Mouse (Mus musculus): Measurements from ENCODE around the gene Mfap3. TPM values are rescaled to one million over a fixed set of nuclear protein-coding genes. Genes with fewer than 3 reads are reported as not detected.

Mfap3 gene
- 10 to 100 TPM in 23 of 26 experiments, 1 to 10 TPM in 3; 6.9 to 79.5 (median 32.0) TPM for total RNA-seq (2018; cell fraction: chromatin; rRNA removed)
- total RNA-seq (2018; cell fraction: cytosol; rRNA removed): 10 to 100 TPM; 20.4 to 45.9 (median 33.3) TPM
- 10 to 100 TPM; 25.6 to 96.6 (median 51.5) TPM for total RNA-seq (2018; cell fraction: nucleus; rRNA removed)
- polyA plus RNA-seq (2018): 29.1 to 35.4 TPM (median 29.8 TPM) in 3 replicates

- H3K4me3 ChIP-seq (ENCODE audit: inconsistent target): peak within 1 kb of the TSS; percentile 95
- peak within 1 kb of the TSS; percentile 88 for H3K27ac ChIP-seq
- H3K79me2 ChIP-seq (ENCODE audit: inconsistent target): peaks cover 89% of the 10 kb centered on the region
- H3K36me3 ChIP-seq (ENCODE audit: inconsistent target): 0 out of 2 replicates have a peak, but pooled peaks cover 4% of the 10 kb centered on the region
- under 1% methylated on average over 59 of the region's 59 CpGs for WGBS (ENCODE audit: missing documents)
Measured at GRCm38 (mm10) chr11:57518091-57518750, at the start of gene Mfap3, which contains the start of gene Fam114a2. Gene Mfap3 (plus strand): TSS chr11:57518664. Gene Fam114a2 (minus strand): TSS chr11:57518617.

GRCm38 (mm10) chr11:57468706-57469105 is 49.8 kb upstream of the Mfap3 start:
- Histone ChIP-seq H3K36me3 (ENCODE audit: inconsistent target) (no peaks in the 10 kb centered on the region), H3K79me2 (ENCODE audit: inconsistent target) (no peaks in the 10 kb centered on the region), H3K4me3 (ENCODE audit: inconsistent target) (no peak overlapping the region), H3K27ac (no peak overlapping the region)
- WGBS (ENCODE audit: missing documents): 84% methylated on average over 4 of the region's 4 CpGs

DNA sequence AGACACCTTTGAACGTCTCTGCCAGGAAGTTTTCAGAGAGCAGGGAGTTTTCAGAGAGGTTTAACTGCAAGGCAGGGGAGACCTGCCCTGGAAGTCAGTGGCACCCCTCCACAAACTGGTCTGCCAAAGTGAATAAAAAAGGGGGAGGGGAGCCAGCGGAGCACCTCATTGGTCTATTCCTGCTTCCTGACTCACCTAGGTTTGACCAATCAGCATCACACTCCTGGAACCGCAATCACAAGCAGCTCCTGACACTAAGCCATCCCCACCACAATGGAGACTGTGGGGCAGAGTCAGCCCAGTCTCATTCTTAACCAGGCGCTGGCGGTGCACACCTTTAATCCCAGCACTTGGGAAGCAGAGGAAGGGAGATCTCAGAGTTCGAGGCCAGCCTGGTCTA is 48.4 kb upstream of the Mfap3 start:
- 73% methylated on average over 6 of the region's 6 CpGs for WGBS (ENCODE audit: missing documents)
- H3K4me3 ChIP-seq (ENCODE audit: inconsistent target): no peak overlapping the region
- H3K79me2 ChIP-seq (ENCODE audit: inconsistent target): no peaks in the 10 kb centered on the region

DNA sequence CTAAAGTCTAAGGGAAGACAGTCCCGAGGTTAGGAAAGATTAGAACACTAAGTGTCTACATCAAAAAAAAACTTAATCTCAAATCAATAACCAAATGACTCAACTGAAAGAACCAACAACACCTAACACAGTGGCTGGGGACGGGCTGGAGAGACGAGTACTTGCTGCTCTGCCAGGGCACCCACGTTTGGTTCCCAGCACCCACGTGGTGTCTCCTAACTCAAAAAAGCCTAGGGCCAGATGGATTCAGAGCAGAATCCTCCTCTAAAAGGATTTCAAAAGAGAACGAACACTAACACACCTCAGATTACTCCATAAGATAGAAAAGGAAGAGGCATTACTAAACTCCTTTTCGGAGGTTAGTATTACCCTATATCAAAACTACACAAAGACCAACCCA is 47.5 kb upstream of the Mfap3 start:
- H3K4me3 ChIP-seq (ENCODE audit: inconsistent target): no peak overlapping the region
- 89% methylated on average over 6 of the region's 7 CpGs for WGBS (ENCODE audit: missing documents)
- no peak overlapping the region for H3K27ac ChIP-seq
- H3K36me3 ChIP-seq (ENCODE audit: inconsistent target): no peaks in the 10 kb centered on the region
- no peaks in the 10 kb centered on the region for H3K79me2 ChIP-seq (ENCODE audit: inconsistent target)

More for the DNA sequence above, 48.4 kb upstream of the Mfap3 start:
- H3K36me3 ChIP-seq (ENCODE audit: inconsistent target): no peaks in the 10 kb centered on the region
- no peak overlapping the region for H3K27ac ChIP-seq

- H3K79me2 ChIP-seq (ENCODE audit: inconsistent target): no peaks in the 10 kb centered on the region
- WGBS (ENCODE audit: missing documents): 82% methylated on average over 6 of the region's 6 CpGs
Measured at GRCm38 (mm10) chr11:57474296-57474941, 44.0 kb upstream of the Mfap3 start.

DNA sequence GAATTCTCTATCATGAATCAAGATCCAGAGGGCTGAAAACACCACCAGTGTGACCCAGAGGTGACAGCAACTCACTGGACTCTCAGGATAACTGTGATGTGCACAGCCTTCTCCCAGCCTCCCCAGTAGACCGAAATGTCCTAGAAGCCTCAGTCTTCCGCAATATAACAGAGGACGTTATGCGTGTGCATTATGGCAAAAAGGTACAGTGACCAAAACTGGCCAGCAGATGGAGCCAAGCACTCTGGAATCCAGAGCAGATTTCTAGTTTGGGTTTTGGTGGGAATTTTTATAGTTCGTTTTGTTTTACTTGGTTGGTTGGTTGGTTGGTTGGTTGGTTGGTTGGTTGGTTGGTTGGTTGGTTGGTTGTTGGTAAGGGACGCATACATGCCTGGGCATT is 43.3 kb upstream of the Mfap3 start:
- H3K27ac ChIP-seq: no peak overlapping the region
- no peaks in the 10 kb centered on the region for H3K36me3 ChIP-seq (ENCODE audit: inconsistent target)
- H3K4me3 ChIP-seq (ENCODE audit: inconsistent target): no peak overlapping the region
- H3K79me2 ChIP-seq (ENCODE audit: inconsistent target): no peaks in the 10 kb centered on the region
- 44% methylated on average over 6 of the region's 6 CpGs for WGBS (ENCODE audit: missing documents)

More at GRCm38 (mm10) chr11:57474296-57474941, 44.0 kb upstream of the Mfap3 start:
- no peak overlapping the region for H3K27ac ChIP-seq
- no peaks in the 10 kb centered on the region for H3K36me3 ChIP-seq (ENCODE audit: inconsistent target)
- no peak overlapping the region for H3K4me3 ChIP-seq (ENCODE audit: inconsistent target)

- 100% methylated on average over 5 of the region's 5 CpGs for WGBS (ENCODE audit: missing documents)
- Histone ChIP-seq H3K27ac (no peak overlapping the region), H3K4me3 (ENCODE audit: inconsistent target) (no peak overlapping the region), H3K79me2 (ENCODE audit: inconsistent target) (no peaks in the 10 kb centered on the region), H3K36me3 (ENCODE audit: inconsistent target) (peaks cover 14% of the 10 kb centered on the region)
Measured at GRCm38 (mm10) chr11:57478077-57478476, 40.4 kb upstream of the Mfap3 start.

DNA sequence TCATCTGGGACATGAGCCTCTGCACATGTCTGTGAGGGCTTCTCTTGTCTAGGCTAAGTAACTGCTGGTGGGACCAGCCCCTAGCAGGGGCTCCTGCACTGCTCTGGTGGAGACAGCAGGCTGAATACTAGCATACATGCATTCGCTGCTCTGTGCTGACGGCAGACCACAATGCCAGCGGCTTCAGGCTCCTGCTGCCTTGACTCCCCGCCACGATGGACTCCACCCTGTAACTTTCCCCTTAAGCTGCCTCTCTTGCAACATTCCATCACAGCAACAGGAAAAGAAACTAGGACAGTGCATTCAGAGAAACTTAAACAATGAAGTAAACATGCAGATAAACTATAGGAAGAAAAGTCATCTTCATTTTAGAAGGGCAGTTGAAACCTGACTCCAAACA is 30.0 kb upstream of the Mfap3 start:
- H3K36me3 ChIP-seq (ENCODE audit: inconsistent target): peaks cover 73% of the 10 kb centered on the region
- no peaks in the 10 kb centered on the region for H3K79me2 ChIP-seq (ENCODE audit: inconsistent target)
- WGBS (ENCODE audit: missing documents): 65% methylated on average over 5 of the region's 5 CpGs
- H3K27ac ChIP-seq: no peak overlapping the region
- H3K4me3 ChIP-seq (ENCODE audit: inconsistent target): no peak overlapping the region

GRCm38 (mm10) chr11:57496462-57497039 is 21.9 kb upstream of the Mfap3 start:
- no peak overlapping the region for H3K27ac ChIP-seq
- H3K4me3 ChIP-seq (ENCODE audit: inconsistent target): no peak overlapping the region
- H3K79me2 ChIP-seq (ENCODE audit: inconsistent target): no peaks in the 10 kb centered on the region
- peaks cover 60% of the 10 kb centered on the region for H3K36me3 ChIP-seq (ENCODE audit: inconsistent target)
- 85% methylated on average over 3 of the region's 3 CpGs for WGBS (ENCODE audit: missing documents)

GRCm38 (mm10) chr11:57497701-57498100 is 20.8 kb upstream of the Mfap3 start:
- peaks cover 56% of the 10 kb centered on the region; the same call in 1 of the 2 replicates for H3K36me3 ChIP-seq (ENCODE audit: inconsistent target)
- H3K27ac ChIP-seq: no peak overlapping the region
- no peaks in the 10 kb centered on the region for H3K79me2 ChIP-seq (ENCODE audit: inconsistent target)
- 92% methylated on average over 3 of the region's 3 CpGs for whole genome bisulfite sequencing (ENCODE audit: missing documents)
- no peak overlapping the region for H3K4me3 ChIP-seq (ENCODE audit: inconsistent target)

GRCm38 (mm10) chr11:57498215-57498614 is 20.2 kb upstream of the Mfap3 start:
- H3K36me3 ChIP-seq (ENCODE audit: inconsistent target): peaks cover 56% of the 10 kb centered on the region; the same call in 1 of the 2 replicates
- WGBS (ENCODE audit: missing documents): 88% methylated on average over 5 of the region's 5 CpGs

DNA sequence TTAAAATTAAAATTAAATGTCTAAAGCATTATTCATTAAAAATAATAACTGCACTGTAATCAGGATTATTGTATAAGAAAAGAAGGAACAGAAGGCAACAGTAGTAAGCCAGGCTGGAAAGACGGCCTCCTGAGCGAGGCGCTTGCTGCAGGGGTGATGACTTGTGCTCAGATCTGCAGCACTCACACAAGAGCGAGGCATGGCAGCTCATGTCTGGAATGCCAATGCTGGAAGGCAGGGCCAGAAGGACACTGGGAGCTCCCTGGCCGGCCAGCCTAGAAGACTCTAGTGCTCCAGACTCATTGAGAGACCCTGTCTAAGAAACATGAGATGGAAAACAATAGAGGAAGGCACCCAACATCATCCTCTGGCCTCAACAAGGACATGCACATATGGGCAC is 15.3 kb upstream of the Mfap3 start:
- Histone ChIP-seq H3K36me3 (ENCODE audit: inconsistent target) (peaks cover 64% of the 10 kb centered on the region), H3K79me2 (ENCODE audit: inconsistent target) (no peaks in the 10 kb centered on the region)
- WGBS (ENCODE audit: missing documents): 97% methylated on average over 5 of the region's 5 CpGs

More at GRCm38 (mm10) chr11:57498215-57498614, 20.2 kb upstream of the Mfap3 start:
- H3K79me2 ChIP-seq (ENCODE audit: inconsistent target): no peaks in the 10 kb centered on the region
- no peak overlapping the region for H3K27ac ChIP-seq
- H3K4me3 ChIP-seq (ENCODE audit: inconsistent target): no peak overlapping the region

GRCm38 (mm10) chr11:57506899-57507298 is 11.6 kb upstream of the Mfap3 start:
- H3K36me3 ChIP-seq (ENCODE audit: inconsistent target): peaks cover 92% of the 10 kb centered on the region

More for the DNA sequence above, 15.3 kb upstream of the Mfap3 start:
- Histone ChIP-seq H3K27ac (no peak overlapping the region), H3K4me3 (ENCODE audit: inconsistent target) (no peak overlapping the region)

DNA sequence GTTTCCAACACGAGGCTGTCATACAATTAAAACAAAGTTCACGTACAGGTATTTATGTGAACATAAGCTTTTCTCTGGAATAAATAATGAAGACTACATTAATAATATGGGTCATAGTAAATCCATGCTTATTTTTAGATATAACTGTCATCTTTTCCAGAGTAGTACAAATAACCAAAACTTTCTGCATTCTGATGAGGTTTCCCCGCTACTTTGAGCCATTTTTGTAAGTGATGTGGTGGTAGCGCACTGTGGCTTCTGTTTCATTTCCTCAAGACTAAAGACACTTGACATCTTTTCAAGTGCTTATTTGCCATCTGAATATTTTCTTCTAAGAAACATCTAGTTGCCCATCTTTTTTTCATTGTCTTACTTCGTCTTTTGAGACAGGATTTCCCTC is 3.2 kb upstream of the Mfap3 start:
- H3K4me3 ChIP-seq (ENCODE audit: inconsistent target): no peak overlapping the region
- peaks cover 59% of the 10 kb centered on the region for H3K79me2 ChIP-seq (ENCODE audit: inconsistent target)
- H3K36me3 ChIP-seq (ENCODE audit: inconsistent target): peaks cover 29% of the 10 kb centered on the region
- no peak overlapping the region for H3K27ac ChIP-seq
- WGBS (ENCODE audit: missing documents): 81% methylated on average over 5 of the region's 5 CpGs

More at GRCm38 (mm10) chr11:57506899-57507298, 11.6 kb upstream of the Mfap3 start:
- 96% methylated on average over 5 of the region's 6 CpGs for WGBS (ENCODE audit: missing documents)
- Histone ChIP-seq H3K27ac (no peak overlapping the region), H3K4me3 (ENCODE audit: inconsistent target) (no peak overlapping the region), H3K79me2 (ENCODE audit: inconsistent target) (no peaks in the 10 kb centered on the region)

All from macrophage (primary cell).